Mouse (Mus musculus) heart, postnatal 0 days (tissue): ENCODE measurements around the gene Adora1. TPM values are rescaled to one million over a fixed set of nuclear protein-coding genes. Genes with fewer than 3 reads are reported as not detected.
A peak's percentile ranks its signal among the peaks of the same experiment; 100 is the strongest.

ENCODE experiments used
- ATAC-seq: fragments of 200-750 bp; cut with Nextera tagmentation; 2 replicates; pipeline ENCODE4 v1.8.0; 2017; ENCODE audit warnings: low read depth, moderate number of reproducible peaks, moderate library complexity; ENCODE audit not compliant: insufficient read depth
- DNase-seq: peaks from one replicate; pipeline ENCODE4 v3.0.0-alpha.2; 2016; ENCODE audit warnings: low spot score
- H3K27ac ChIP-seq: fragments of 300-500 bp; sonication (generic); 2 replicates; pipeline ENCODE4 v1.5.1; 2014; ENCODE audit warnings: low read depth, mild to moderate bottlenecking
- H3K27me3 ChIP-seq: fragments of 300-500 bp; sonication (generic); 2 replicates; pipeline ENCODE4 v1.6.1; 2014; ENCODE audit warnings: low read length, mixed read lengths; ENCODE audit not compliant: control insufficient read depth, insufficient read depth
- H3K36me3 ChIP-seq: fragments of 300-500 bp; sonication (generic); replicated peaks from 2 replicates; pipeline ENCODE4 v1.6.1; 2014; ENCODE audit warnings: low read length, mixed read lengths; ENCODE audit not compliant: control insufficient read depth, insufficient read depth
- H3K4me1 ChIP-seq: fragments of 300-500 bp; sonication (generic); 2 replicates; pipeline ENCODE4 v1.6.1; 2014; ENCODE audit warnings: antibody characterized with exemption; ENCODE audit not compliant: control insufficient read depth, insufficient read depth
- H3K4me2 ChIP-seq: fragments of 300-500 bp; sonication (generic); 2 replicates; pipeline ENCODE4 v1.6.1; 2014; ENCODE audit warnings: low read depth, mild to moderate bottlenecking, low read length, moderate library complexity
- H3K4me3 ChIP-seq: fragments of 300-500 bp; sonication (generic); 2 replicates; pipeline ENCODE4 v1.5.1; 2014; ENCODE audit warnings: low read depth, low read length
- H3K9ac ChIP-seq: fragments of 300-500 bp; sonication (generic); replicated peaks from 2 replicates; pipeline ENCODE4 v1.6.1; 2014; ENCODE audit warnings: low read depth, low read length, mixed read lengths
- H3K9me3 ChIP-seq: fragments of 300-500 bp; sonication (generic); replicated peaks from 2 replicates; pipeline ENCODE4 v1.6.1; 2016; ENCODE audit warnings: low read length; ENCODE audit not compliant: control insufficient read depth
- CTCF ChIP-seq: IDR thresholded peaks from 2 replicates; pipeline ENCODE4 v1.5.1; 2016; ENCODE audit warnings: antibody characterized with exemption, control low read depth, low read depth
- EP300 ChIP-seq: IDR thresholded peaks from 2 replicates; pipeline ENCODE4 v1.6.1; 2016; ENCODE audit warnings: antibody characterized with exemption, low read depth
- WGBS: fragments of 180-500 bp; shearing (Covaris S2); extraction: QIAGEN DNeasy Blood & Tissue Kit; methylation state at CpG from one replicate; pipeline ENCODE4 v1.1.7; 2014; 5-methylcytosine and 5-hydroxymethylcytosine counted together
- polyA plus RNA-seq: library from polyadenylated mRNA; unstranded; fragments of >200 nt; fragmentation: Nextera tagmentation; extraction: Ambion mirVana; gene quantifications from 2 replicates; pipeline ENCODE4 v1.2.1, GENCODE M21; 2015
- total RNA-seq: library from RNA; depleted of rRNA; stranded (reverse); fragments of >200 nt; gene quantifications from 2 replicates; pipeline ENCODE4 v1.2.3, GENCODE M21; 2014; ENCODE audit warnings: low replicate concordance

Gene Adora1
- total and polyA plus RNA-seq, 2 experiments from 2014 or later = 12.9 to 29.2 TPM

- Histone ChIP-seq H3K4me2 (peak overlapping the region; percentile 72), H3K4me3 (0 out of 2 replicates have a peak overlapping the region, but pooled peaks have one; percentile 43), H3K36me3 (no peaks in the 10 kb centered on the region), H3K27me3 (peaks cover 18% of the 10 kb centered on the region), H3K27ac (peak overlapping the region; percentile 87), H3K4me1 (peaks cover 29% of the 10 kb centered on the region), H3K9ac (no peak overlapping the region; the same call in 1 of the 2 replicates), H3K9me3 (no peaks in the 10 kb centered on the region)
- TF ChIP-seq EP300 (no peak), CTCF (no peak)
- 44% methylated on average over 8 of the region's 8 CpGs for WGBS
- no peak for ATAC-seq
- no peak for DNase-seq
Measured at GRCm38 (mm10) chr1:134232326-134232725, 2.9 kb downstream of the Adora1 start.

- DNase-seq (no peak), ATAC-seq (no peak)
- Histone ChIP-seq H3K36me3 (no peaks in the 10 kb centered on the region), H3K27me3 (peaks cover 18% of the 10 kb centered on the region), H3K4me1 (peaks cover 36% of the 10 kb centered on the region), H3K9me3 (no peaks in the 10 kb centered on the region), H3K4me2 (no peak overlapping the region), H3K9ac (no peak overlapping the region), H3K4me3 (no peak overlapping the region), H3K27ac (peak overlapping the region; percentile 87)
- TF ChIP-seq CTCF (no peak), EP300 (no peak)
- 64% methylated on average over 3 of the region's 3 CpGs for WGBS
Measured at GRCm38 (mm10) chr1:134231681-134232080, 3.5 kb downstream of the Adora1 start.

DNA sequence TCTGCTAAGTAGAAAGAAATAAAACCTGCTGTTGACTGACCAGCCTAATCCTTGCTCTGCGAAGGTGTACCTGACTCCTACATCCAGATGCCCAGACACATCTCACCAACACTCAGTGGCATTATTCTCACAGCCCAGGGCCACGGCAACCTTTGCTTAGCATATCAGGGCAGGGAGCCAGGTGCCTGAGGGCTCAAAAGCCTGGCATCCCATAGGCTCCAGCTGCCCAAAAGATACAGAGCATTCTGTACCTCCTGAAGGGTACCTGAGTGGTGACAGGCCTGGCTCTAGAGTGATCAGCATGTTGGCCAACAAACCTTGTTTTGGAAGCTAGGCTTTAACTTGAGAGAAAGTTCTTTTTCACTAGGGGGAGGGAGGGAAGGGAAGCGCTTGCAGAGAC lies 4.0 kb downstream of the Adora1 start:
- Histone ChIP-seq H3K4me3 (no peak overlapping the region), H3K9ac (no peak overlapping the region; the same call in 1 of the 2 replicates), H3K27ac (peak overlapping the region; percentile 87), H3K36me3 (no peaks in the 10 kb centered on the region), H3K27me3 (peaks cover 18% of the 10 kb centered on the region), H3K9me3 (no peaks in the 10 kb centered on the region), H3K4me1 (peaks cover 39% of the 10 kb centered on the region), H3K4me2 (no peak overlapping the region)
- ATAC-seq (peak; percentile 40), DNase-seq (peak; percentile 69)
- TF ChIP-seq CTCF (no peak), EP300 (no peak)
- WGBS = 54% methylated on average over 3 of the region's 3 CpGs

- no peak for ATAC-seq
- H3K36me3 ChIP-seq = no peaks in the 10 kb centered on the region
- WGBS = 65% methylated on average over 10 of the region's 10 CpGs
- no peak for DNase-seq
- no peak overlapping the region for H3K4me2 ChIP-seq
- H3K27me3 ChIP-seq = peaks cover 18% of the 10 kb centered on the region
- peak overlapping the region; percentile 87 for H3K27ac ChIP-seq
- no peaks in the 10 kb centered on the region for H3K9me3 ChIP-seq
- peaks cover 39% of the 10 kb centered on the region for H3K4me1 ChIP-seq
- TF ChIP-seq EP300 = no peak
- no peak for TF ChIP-seq CTCF
- H3K4me3 ChIP-seq = no peak overlapping the region
- no peak overlapping the region for H3K9ac ChIP-seq
Measured at GRCm38 (mm10) chr1:134230638-134231228, 4.5 kb downstream of the Adora1 start.

DNA sequence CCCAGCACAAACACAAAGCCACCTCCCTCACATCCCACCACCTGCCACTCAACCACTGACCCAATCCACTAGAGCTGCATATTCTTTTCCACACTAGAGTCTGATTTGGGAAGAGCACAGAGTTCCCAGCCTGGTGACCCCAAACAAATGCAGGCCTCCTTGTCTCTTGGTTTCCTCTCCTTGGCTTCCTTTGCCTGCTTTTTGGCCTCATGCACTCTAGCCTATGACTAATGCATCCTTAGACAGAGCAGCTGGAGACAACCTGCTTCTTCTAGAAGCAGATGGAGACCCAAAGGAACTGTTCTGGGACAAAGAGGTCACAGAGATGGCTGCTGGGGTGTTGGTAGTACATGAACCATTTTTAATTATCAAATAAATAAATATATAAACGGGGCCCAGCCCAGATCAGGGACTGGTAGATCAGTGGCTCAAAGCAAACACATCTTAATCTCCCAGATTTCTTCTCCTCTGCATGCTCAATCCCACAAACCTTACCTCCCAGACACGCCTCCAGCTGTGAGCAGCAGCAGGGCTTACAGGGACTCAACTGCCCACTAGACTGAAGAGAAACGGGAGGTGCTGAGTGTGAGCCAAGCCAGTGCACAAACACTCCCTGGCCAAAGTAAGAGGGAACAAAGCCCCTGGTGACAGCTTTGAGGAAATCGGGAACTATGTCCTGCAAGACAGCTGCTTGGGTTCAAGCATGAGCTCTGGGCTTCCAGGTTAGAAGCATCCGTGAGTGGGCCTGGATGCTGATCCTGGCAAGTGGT lies 5.2 kb downstream of the Adora1 start:
- no peaks in the 10 kb centered on the region for H3K9me3 ChIP-seq
- no peak overlapping the region for H3K4me2 ChIP-seq
- 58% methylated on average over 5 of the region's 5 CpGs for WGBS
- no peak for DNase-seq
- peaks cover 39% of the 10 kb centered on the region for H3K4me1 ChIP-seq
- peak overlapping the region; percentile 31; the same call in 1 of the 2 replicates for H3K27ac ChIP-seq
- H3K27me3 ChIP-seq = peaks cover 16% of the 10 kb centered on the region
- no peaks in the 10 kb centered on the region for H3K36me3 ChIP-seq
- no peak overlapping the region for H3K9ac ChIP-seq
- no peak for ATAC-seq
- H3K4me3 ChIP-seq = no peak overlapping the region
- TF ChIP-seq EP300 = no peak
